Comparison of ENCODE assay signal across 8 mouse cellular contexts in genomic region chr12:112672744-112673575, GRCm38 (mm10). TPM values are rescaled to one million over a fixed set of nuclear protein-coding genes. Genes with fewer than 3 reads are reported as not detected.
A peak's percentile ranks its signal among the peaks of the same experiment; 100 is the strongest.
DNase-seq lines count a peak whose midpoint lies in the region; ATAC-seq and TF ChIP-seq lines count a peak whose summit lies in the region.

No protein-coding gene starts in this region.

- peak overlapping the region; percentile 99 for H3K9ac ChIP-seq in forebrain, embryonic 14.5 days (ENCODE audit: low read length)
- peak overlapping the region; percentile 97 for H3K9ac ChIP-seq in intestine, embryonic 14.5 days (ENCODE audit: low read length)

- WGBS in kidney, adult 2 months: 7% methylated on average over 21 of the region's 21 CpGs
- WGBS in forebrain, embryonic 14.5 days: 6% methylated on average over 21 of the region's 21 CpGs
- 5% methylated on average over 15 of the region's 21 CpGs for WGBS in intestine, embryonic 14.5 days

- peak overlapping the region; percentile 91 for H3K4me2 ChIP-seq in forebrain, embryonic 14.5 days (ENCODE audit: low read length)
- peak overlapping the region; percentile 93 for H3K4me2 ChIP-seq in intestine, embryonic 14.5 days (ENCODE audit: low read length)

- TF ChIP-seq CTCF in kidney, adult 2 months (conservative IDR thresholded peaks at IDR 0.05; ENCODE audit: insufficient read depth, insufficient read length, low read depth, low read length): no peak

- no peaks in the 10 kb centered on the region for H3K27me3 ChIP-seq in kidney, adult 2 months (replicated peaks; ENCODE audit: control insufficient read depth, insufficient read depth, low read length)
- 0 out of 2 replicates have a peak, but pooled peaks cover 4% of the 10 kb centered on the region for H3K27me3 ChIP-seq in forebrain, embryonic 14.5 days (replicated peaks; ENCODE audit: control insufficient read depth, insufficient read depth, low read length)
- H3K27me3 ChIP-seq in intestine, embryonic 14.5 days (replicated peaks; ENCODE audit: control insufficient read depth, insufficient read depth, low read length): no peaks in the 10 kb centered on the region

- H3K36me3 ChIP-seq in kidney, adult 2 months (ENCODE audit: control insufficient read depth, insufficient read depth, low read length): no peaks in the 10 kb centered on the region
- H3K36me3 ChIP-seq in forebrain, embryonic 14.5 days (ENCODE audit: control insufficient read depth, insufficient read depth, low read length): peaks cover 33% of the 10 kb centered on the region
- H3K36me3 ChIP-seq in intestine, embryonic 14.5 days (ENCODE audit: control insufficient read depth, insufficient read depth, low read length): peaks cover 38% of the 10 kb centered on the region

- peaks cover 5% of the 10 kb centered on the region; the same call in 1 of the 2 replicates for H3K4me1 ChIP-seq in kidney, adult 2 months (ENCODE audit: control insufficient read depth, insufficient read depth, low read length)
- H3K4me1 ChIP-seq in forebrain, embryonic 14.5 days (ENCODE audit: control insufficient read depth, insufficient read depth, low read length): peaks cover 18% of the 10 kb centered on the region
- peaks cover 44% of the 10 kb centered on the region for H3K4me1 ChIP-seq in intestine, embryonic 14.5 days (replicated peaks; ENCODE audit: control insufficient read depth, insufficient read depth, low read length)

- 0 out of 2 replicates have a peak overlapping the region, but pooled peaks have one; percentile 76 for H3K27ac ChIP-seq in kidney, adult 2 months (ENCODE audit: insufficient read depth, low read depth, low read length)
- H3K27ac ChIP-seq in forebrain, embryonic 14.5 days (ENCODE audit: low read depth, low read length): peak overlapping the region; percentile 94
- H3K27ac ChIP-seq in intestine, embryonic 14.5 days (ENCODE audit: low read depth): peak overlapping the region; percentile 96

- TF ChIP-seq POLR2A in kidney, adult 2 months (IDR thresholded peaks at IDR 0.05; ENCODE audit: low read depth, low read length): no peak

- ATAC-seq in forebrain, embryonic 14.5 days: peak; percentile 44
- ATAC-seq in intestine, embryonic 14.5 days (replicated peaks; ENCODE audit: low FRiP score, low TSS enrichment, low read depth): peak; percentile 1; the same call in 1 of the 2 replicates
- peak; percentile 43 for ATAC-seq in megakaryocyte-erythroid progenitor cell, adult 5-6 weeks (replicated peaks; ENCODE audit: low FRiP score, low TSS enrichment, poor library complexity, severe bottlenecking)

- DNase-seq in kidney, adult 2 months: peak; percentile 27
- no peak for DNase-seq in kidney, adult 11 months
- DNase-seq in T-cell, adult 2 months (ENCODE audit: low spot score): peak; percentile 43
- peak; percentile 53 for DNase-seq in forebrain, embryonic 14.5 days (ENCODE audit: low spot score)
- DNase-seq in intestine, embryonic 14.5 days (ENCODE audit: low spot score): peak; percentile 75
- DNase-seq in testis, postnatal 10 days (ENCODE audit: low spot score): peak; percentile 66
- DNase-seq in left cerebral cortex, adult 8-10 months (ENCODE audit: low spot score in 2 of 2): no peak

- no peaks in the 10 kb centered on the region for H3K9me3 ChIP-seq in forebrain, embryonic 14.5 days (replicated peaks; ENCODE audit: control insufficient read depth, low read length)
- H3K9me3 ChIP-seq in intestine, embryonic 14.5 days (ENCODE audit: control insufficient read depth, low read length): no peaks in the 10 kb centered on the region

- peak overlapping the region; percentile 86 for H3K4me3 ChIP-seq in kidney, adult 2 months (ENCODE audit: insufficient read depth, low read depth, low read length)
- peak overlapping the region; percentile 93 for H3K4me3 ChIP-seq in forebrain, embryonic 14.5 days (ENCODE audit: low read depth, low read length)
- H3K4me3 ChIP-seq in intestine, embryonic 14.5 days (ENCODE audit: low read depth, low read length): peak overlapping the region; percentile 96

RNA-seq across cellular contexts. Expression of gene Akt1, which starts 1.7 kb away (rescaled TPM):
- polyA plus RNA-seq in kidney, adult 2 months (2012; rRNA removed): 85.3 and 90.6 TPM in 2 replicates
- polyA plus RNA-seq in forebrain, embryonic 14.5 days (2014; fragmentation: Nextera tagmentation; extraction: Ambion mirVana): 61.7 and 65.4 TPM in 2 replicates
- 56.2 and 58.8 TPM in 2 replicates for polyA plus RNA-seq in intestine, embryonic 14.5 days (2014; fragmentation: Nextera tagmentation; extraction: Ambion mirVana)
- 101 and 119 TPM in 2 replicates for total RNA-seq in megakaryocyte-erythroid progenitor cell, adult 5-6 weeks (2014; fragmentation: Nextera tagmentation)
- 42.9 and 71.8 TPM in 2 replicates for total RNA-seq in megakaryocyte-erythroid progenitor cell, adult 5-6 weeks (2017)
- 100 to 1,000 TPM; 158 to 174 (median 171) TPM for total RNA-seq in left cerebral cortex, adult 8-10 months (2022)

RNA-seq across cellular contexts. Expression of gene Zbtb42, which starts 5.7 kb away (rescaled TPM):
- polyA plus RNA-seq in kidney, adult 2 months (2012; rRNA removed): 10.7 and 12.1 TPM in 2 replicates
- polyA plus RNA-seq in forebrain, embryonic 14.5 days (2014; fragmentation: Nextera tagmentation; extraction: Ambion mirVana): 1.0 and 1.8 TPM in 2 replicates
- 9.4 and 9.8 TPM in 2 replicates for polyA plus RNA-seq in intestine, embryonic 14.5 days (2014; fragmentation: Nextera tagmentation; extraction: Ambion mirVana)
- total RNA-seq in megakaryocyte-erythroid progenitor cell, adult 5-6 weeks (2014; fragmentation: Nextera tagmentation): 0.33 and 0.67 TPM in 2 replicates
- total RNA-seq in megakaryocyte-erythroid progenitor cell, adult 5-6 weeks (2017): 0.11 and 6.8 TPM in 2 replicates
- 1 to 10 TPM in 2 of 4 experiments, under 1 TPM in 2; 0.81 to 1.7 (median 1.1) TPM for total RNA-seq in left cerebral cortex, adult 8-10 months (2022)

RNA-seq across cellular contexts. Expression of gene Siva1, which starts 28.5 kb away (rescaled TPM):
- 27.7 and 27.8 TPM in 2 replicates for polyA plus RNA-seq in kidney, adult 2 months (2012; rRNA removed)
- polyA plus RNA-seq in forebrain, embryonic 14.5 days (2014; fragmentation: Nextera tagmentation; extraction: Ambion mirVana): 94.1 and 155 TPM in 2 replicates
- polyA plus RNA-seq in intestine, embryonic 14.5 days (2014; fragmentation: Nextera tagmentation; extraction: Ambion mirVana): 315 and 324 TPM in 2 replicates
- 168 and 170 TPM in 2 replicates for total RNA-seq in megakaryocyte-erythroid progenitor cell, adult 5-6 weeks (2014; fragmentation: Nextera tagmentation)
- total RNA-seq in megakaryocyte-erythroid progenitor cell, adult 5-6 weeks (2017): 169 and 202 TPM in 2 replicates
- total RNA-seq in left cerebral cortex, adult 8-10 months (2022): 10 to 100 TPM; 16.8 to 26.8 (median 23.8) TPM

RNA-seq across cellular contexts. Expression of gene Cep170b, which starts 47.3 kb away (rescaled TPM):
- 63.4 and 75.3 TPM in 2 replicates for polyA plus RNA-seq in kidney, adult 2 months (2012; rRNA removed)
- 10.3 and 15.7 TPM in 2 replicates for polyA plus RNA-seq in forebrain, embryonic 14.5 days (2014; fragmentation: Nextera tagmentation; extraction: Ambion mirVana)
- polyA plus RNA-seq in intestine, embryonic 14.5 days (2014; fragmentation: Nextera tagmentation; extraction: Ambion mirVana): 15.9 and 18.3 TPM in 2 replicates
- total RNA-seq in megakaryocyte-erythroid progenitor cell, adult 5-6 weeks (2014; fragmentation: Nextera tagmentation): 0.07 and 2.0 TPM in 2 replicates
- 0.11 and 20.5 TPM in 2 replicates for total RNA-seq in megakaryocyte-erythroid progenitor cell, adult 5-6 weeks (2017)
- total RNA-seq in left cerebral cortex, adult 8-10 months (2022): 100 to 1,000 TPM; 252 to 327 (median 295) TPM

RNA-seq across cellular contexts. Expression of gene Adssl1, which starts 53.1 kb away (rescaled TPM):
- polyA plus RNA-seq in kidney, adult 2 months (2012; rRNA removed): 8.1 and 10.4 TPM in 2 replicates
- 2.0 and 2.1 TPM in 2 replicates for polyA plus RNA-seq in forebrain, embryonic 14.5 days (2014; fragmentation: Nextera tagmentation; extraction: Ambion mirVana)
- polyA plus RNA-seq in intestine, embryonic 14.5 days (2014; fragmentation: Nextera tagmentation; extraction: Ambion mirVana): 1.8 and 2.0 TPM in 2 replicates
- 3.7 and 6.2 TPM in 2 replicates for total RNA-seq in megakaryocyte-erythroid progenitor cell, adult 5-6 weeks (2014; fragmentation: Nextera tagmentation)
- total RNA-seq in megakaryocyte-erythroid progenitor cell, adult 5-6 weeks (2017): 5.0 and 5.8 TPM in 2 replicates
- total RNA-seq in left cerebral cortex, adult 8-10 months (2022): 10 to 100 TPM; 21.8 to 41.0 (median 28.6) TPM

Comparison
In these comparisons a context has a peak if more than half of its experiments do, and no peak if none do; other contexts are left out.
1. DNase-seq: peak in kidney, adult 2 months (single experiment), T-cell, adult 2 months (single experiment), forebrain, embryonic 14.5 days (single experiment), intestine, embryonic 14.5 days (single experiment) and testis, postnatal 10 days (single experiment); none in kidney, adult 11 months (single experiment) and left cerebral cortex, adult 8-10 months (0 of 2).
2. Peak in every context shown above with its lines, with median percentiles within 50 percentile points of each other: H3K27ac ChIP-seq, H3K4me3 ChIP-seq and ATAC-seq.